Mouse (Mus musculus) CH12.LX (cell line): ENCODE measurements at regions not wholly inside any gene's neighbourhood (a gene's known extent, or its start where the extent isn't known, plus 50 kb on each side); places are given as distances from the start of the nearest gene placed in this dataset.

Source experiments
- DNase-seq: peaks from one replicate; pipeline ENCODE4 v3.0.0-alpha.2; 2013; ENCODE audit errors: extremely low read depth
- H3K27ac ChIP-seq: 2 replicates; pipeline ENCODE4 v1.5.1; 2012; ENCODE audit warnings: low read depth, mild to moderate bottlenecking, control low read depth, moderate library complexity; ENCODE audit not compliant: insufficient read depth
- H3K27me3 ChIP-seq: replicated peaks from 2 replicates; pipeline ENCODE3; 2012; ENCODE audit warnings: inconsistent platforms
- H3K36me3 ChIP-seq, 2 experiments: replicated peaks in 1 of 2; 2 replicates each; pipeline versions ENCODE3 to v1.6.1; 2012; ENCODE audit warnings: inconsistent platforms in 1 of 2, low read length in 1 of 2, mild to moderate bottlenecking in 1 of 2, mixed read lengths in 1 of 2, moderate library complexity in 1 of 2; ENCODE audit not compliant: control insufficient read depth in 1 of 2, insufficient read depth in 1 of 2
- H3K4me1 ChIP-seq, 2 experiments: 2 replicates each; pipeline ENCODE4 v1.6.1; 2012; ENCODE audit warnings: inconsistent platforms in 1 of 2, moderate library complexity in 1 of 2; ENCODE audit not compliant: insufficient read depth in 2 of 2, control insufficient read depth in 1 of 2
- H3K4me2 ChIP-seq: 2 replicates; pipeline ENCODE4 v1.6.1; 2012; ENCODE audit warnings: low read depth, mild to moderate bottlenecking, control low read depth; ENCODE audit not compliant: poor library complexity, insufficient read depth, severe bottlenecking
- H3K4me3 ChIP-seq, 3 experiments: fragments of 150-350 bp in 1 of 3; sonication (generic) in 1 of 3; replicated peaks in 1 of 3; 2 replicates each; pipeline versions ENCODE3 to v1.5.1; 2011 to 2012; ENCODE audit warnings: low read depth in 2 of 3, low read length in 2 of 3, mild to moderate bottlenecking in 2 of 3, moderate library complexity in 2 of 3, control low read depth in 1 of 3, improper control_type of control experiment in 1 of 3, inconsistent platforms in 1 of 3, mixed read lengths in 1 of 3; ENCODE audit not compliant: poor library complexity in 1 of 3
- H3K79me2 ChIP-seq: replicated peaks from 2 replicates; pipeline ENCODE4 v1.6.1; 2012; ENCODE audit warnings: mild to moderate bottlenecking, moderate library complexity; ENCODE audit not compliant: control insufficient read depth, poor library complexity, insufficient read depth, severe bottlenecking; ENCODE audit errors: extremely low read depth
- H3K9ac ChIP-seq: 2 replicates; pipeline ENCODE4 v1.6.1; 2012; ENCODE audit warnings: low read depth, mild to moderate bottlenecking, control low read depth, moderate library complexity; ENCODE audit not compliant: insufficient read depth
- H3K9me3 ChIP-seq: replicated peaks from 2 replicates; pipeline ENCODE3; 2012; ENCODE audit warnings: low read length, inconsistent platforms, mixed read lengths
- CHD2 ChIP-seq: IDR thresholded peaks from 2 replicates; pipeline ENCODE4 v1.6.1; 2011; ENCODE audit warnings: low read length, improper control_type of control experiment
- CTCF ChIP-seq, 2 experiments: IDR thresholded peaks in 1 of 2; conservative IDR thresholded peaks in 1 of 2; 2 replicates each; pipeline ENCODE4 v1.5.1; 2011 to 2012; ENCODE audit warnings: low read depth in 2 of 2, low read length in 2 of 2, improper control_type of control experiment in 1 of 2, inconsistent platforms in 1 of 2, mild to moderate bottlenecking in 1 of 2, moderate library complexity in 1 of 2
- E2F4 ChIP-seq: IDR thresholded peaks from 2 replicates; pipeline ENCODE4 v1.6.1; 2011; ENCODE audit warnings: low read depth, low read length, improper control_type of control experiment; ENCODE audit not compliant: insufficient replicate concordance
- EP300 ChIP-seq: IDR thresholded peaks from 2 replicates; pipeline ENCODE4 v1.6.1; 2011; ENCODE audit warnings: low read length, improper control_type of control experiment
- IRF4 ChIP-seq: IDR thresholded peaks from 2 replicates; pipeline ENCODE4 v1.6.1; 2014; ENCODE audit warnings: low read depth, mild to moderate bottlenecking, inconsistent platforms, low read length, improper control_type of control experiment
- KAT2A ChIP-seq: IDR thresholded peaks from 2 replicates; pipeline ENCODE4 v1.6.1; 2012; ENCODE audit warnings: low read length, improper control_type of control experiment, inconsistent platforms; ENCODE audit not compliant: insufficient replicate concordance
- MAFK ChIP-seq: IDR thresholded peaks from 2 replicates; pipeline ENCODE4 v1.6.1; 2011; ENCODE audit warnings: low read length, improper control_type of control experiment; ENCODE audit not compliant: insufficient replicate concordance
- MAX ChIP-seq: IDR thresholded peaks from 2 replicates; pipeline ENCODE4 v1.6.1; 2011; ENCODE audit warnings: low read length, improper control_type of control experiment
- MYC ChIP-seq: IDR thresholded peaks from 2 replicates; pipeline ENCODE4 v1.6.1; 2011; ENCODE audit warnings: low read depth, mild to moderate bottlenecking, improper control_type of control experiment, low read length
- NELFE ChIP-seq: IDR thresholded peaks from 2 replicates; pipeline ENCODE4 v1.6.1; 2011; ENCODE audit warnings: low read depth, low read length, improper control_type of control experiment
- NRF1 ChIP-seq: IDR thresholded peaks from 2 replicates; pipeline ENCODE4 v1.6.1; 2014; ENCODE audit warnings: low read depth, mild to moderate bottlenecking, inconsistent platforms, low read length, improper control_type of control experiment, moderate library complexity
- PAX5 ChIP-seq: IDR thresholded peaks from 2 replicates; pipeline ENCODE4 v1.6.1; 2012; ENCODE audit warnings: low read length, inconsistent platforms, mixed read lengths
- POLR2A ChIP-seq: IDR thresholded peaks from 2 replicates; pipeline ENCODE4 v1.6.1; 2011; ENCODE audit warnings: low read depth, mild to moderate bottlenecking, improper control_type of control experiment, low read length
- RAD21 ChIP-seq: IDR thresholded peaks from 2 replicates; pipeline ENCODE4 v1.6.1; 2011; ENCODE audit warnings: low read depth, mild to moderate bottlenecking, low read length, improper control_type of control experiment, moderate library complexity
- SIN3A ChIP-seq: IDR thresholded peaks from 2 replicates; pipeline ENCODE4 v1.6.1; 2012; ENCODE audit warnings: low read length, improper control_type of control experiment, inconsistent platforms
- SMC3 ChIP-seq: IDR thresholded peaks from 2 replicates; pipeline ENCODE4 v1.6.1; 2011; ENCODE audit warnings: low read depth, low read length, improper control_type of control experiment
- TBP ChIP-seq: conservative IDR thresholded peaks from 2 replicates; pipeline ENCODE4 v1.6.1; 2011; ENCODE audit warnings: low read depth, low read length, improper control_type of control experiment
- TCF12 ChIP-seq: IDR thresholded peaks from 2 replicates; pipeline ENCODE4 v1.6.1; 2014; ENCODE audit warnings: low read depth, mild to moderate bottlenecking, inconsistent platforms, low read length, improper control_type of control experiment
- ZKSCAN1 ChIP-seq: IDR thresholded peaks from 2 replicates; pipeline ENCODE4 v1.6.1; 2012; ENCODE audit warnings: low read depth, inconsistent platforms, low read length, improper control_type of control experiment, borderline replicate concordance
- ZMIZ1 ChIP-seq: IDR thresholded peaks from 2 replicates; pipeline ENCODE4 v1.6.1; 2012; ENCODE audit warnings: low read depth, mild to moderate bottlenecking, inconsistent platforms, low read length, improper control_type of control experiment
- ZNF384 ChIP-seq: IDR thresholded peaks from 2 replicates; pipeline ENCODE4 v1.6.1; 2012; ENCODE audit warnings: low read depth, low read length, improper control_type of control experiment, inconsistent platforms
- dilution Hi-C: fragments of 300-500 bp; cut with MboI; formaldehyde crosslinking; loops from 2 replicates; pipeline ENCODE4 v1.14.3; 2020; ENCODE audit warnings: low sequenced_read_pairs; ENCODE audit not compliant: extremely low pct_unique_long_range_greater_than_20kb, extremely low pct_ligation_motif_present
- in situ Hi-C: fragments of 300-500 bp; cut with MboI; formaldehyde crosslinking; loops from 3 replicates; pipeline ENCODE4 v1.14.3; 2019; ENCODE audit warnings: low sequenced_read_pairs, low pct_ligation_motif_present, low pct_unique_long_range_greater_than_20kb, mixed read lengths

DNA sequence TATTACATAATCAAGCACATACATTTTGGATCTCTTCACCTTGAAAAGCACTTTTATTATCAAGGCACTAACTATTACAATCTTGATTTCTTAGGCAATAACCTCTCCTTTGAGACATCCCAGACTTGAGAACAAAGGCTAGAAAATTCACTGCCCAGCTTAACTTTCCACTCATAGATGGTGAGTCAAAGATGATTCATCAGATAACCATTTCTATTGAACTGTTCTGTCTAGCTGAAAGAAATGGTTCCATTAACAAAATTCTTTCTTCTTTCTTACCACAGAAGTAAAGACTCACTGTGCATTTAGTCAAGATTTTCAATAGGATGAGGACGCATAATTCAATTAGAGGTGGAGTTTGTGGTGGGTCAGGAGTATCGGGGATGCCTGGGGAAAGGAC, 98.0 kb downstream of the Erv3 start:
- no peak overlapping the region for H3K27ac ChIP-seq
- no peaks in the 10 kb centered on the region for H3K4me1 ChIP-seq
- in situ Hi-C loops, result no loop called here

DNA sequence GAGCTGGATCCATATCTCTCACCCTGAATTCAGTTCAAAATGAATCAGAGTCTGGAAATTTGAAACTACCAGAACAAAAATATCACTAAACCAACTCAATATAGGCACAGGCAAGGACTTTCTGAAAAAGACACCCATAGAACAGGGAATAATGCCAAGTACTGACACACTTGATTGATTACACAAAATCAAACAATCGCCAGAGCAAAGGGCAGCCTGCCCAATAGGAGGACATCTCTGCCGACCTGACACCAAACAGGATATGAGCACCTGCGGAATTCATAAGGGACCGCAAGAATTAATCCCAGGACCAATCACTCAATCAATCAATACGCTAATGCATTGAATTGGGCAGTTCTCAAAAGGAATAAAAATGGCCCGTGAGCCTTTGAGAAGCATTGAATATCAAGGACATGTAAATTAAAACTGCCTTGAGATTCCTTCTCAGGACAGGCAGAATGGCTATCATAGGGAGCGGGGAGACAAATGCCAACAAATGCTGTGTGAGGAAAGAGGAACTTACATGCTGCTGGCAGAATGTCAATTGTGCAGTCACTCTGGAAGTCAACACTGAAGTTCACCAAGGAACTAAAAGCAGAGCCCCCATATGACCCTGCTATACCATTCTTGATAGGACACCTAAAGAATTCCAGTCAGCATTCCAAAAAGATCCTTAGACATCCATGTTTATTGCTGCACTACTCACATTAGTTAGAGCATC, 102.2 kb downstream of the Erv3 start:
- Histone ChIP-seq H3K79me2 (no peaks in the 10 kb centered on the region), H3K4me1 (no peaks in the 10 kb centered on the region), H3K9ac (no peak overlapping the region), H3K9me3 (peaks cover 12% of the 10 kb centered on the region), H3K27ac (no peak overlapping the region), H3K36me3 (no peaks in the 10 kb centered on the region), H3K27me3 (peaks cover 61% of the 10 kb centered on the region), H3K4me3 (no peak overlapping the region), H3K4me2 (no peak overlapping the region)
- in situ Hi-C loops, result no loop called here
- no peak for DNase-seq
- dilution Hi-C loops, result no loop called here
- TF ChIP-seq SMC3 (no peak), NRF1 (no peak), TCF12 (no peak), TBP (no peak), RAD21 (no peak), IRF4 (no peak), E2F4 (no peak), CHD2 (no peak), POLR2A (no peak), ZMIZ1 (no peak), MAFK (no peak)

More for the DNA sequence above, 98.0 kb downstream of the Erv3 start:
- Histone ChIP-seq H3K27me3 (peaks cover 73% of the 10 kb centered on the region), H3K79me2 (no peaks in the 10 kb centered on the region), H3K9me3 (no peaks in the 10 kb centered on the region), H3K9ac (no peak overlapping the region), H3K36me3 (no peaks in the 10 kb centered on the region), H3K4me3 (no peak overlapping the region), H3K4me2 (no peak overlapping the region)
- dilution Hi-C loops, result no loop called here
- no peak for DNase-seq
- TF ChIP-seq ZMIZ1 (no peak), SIN3A (no peak), MYC (no peak), NELFE (no peak), SMC3 (no peak), PAX5 (no peak), ZKSCAN1 (no peak), ZNF384 (no peak), CTCF (conservative IDR thresholded peaks at IDR 0.05 in 1 of 2, IDR thresholded peaks at IDR 0.05 in 1 of 2; ENCODE audit: low read depth in 2 of 2, low read length in 2 of 2) (no peak), KAT2A (no peak), EP300 (no peak), MAX (no peak)
